Mouse (Mus musculus) thymus, adult 2 months (tissue): ENCODE data around the gene Nt5e. TPM values are rescaled to one million over a fixed set of nuclear protein-coding genes. Genes with fewer than 3 reads are reported as not detected.

Source experiments
- DNase-seq: peaks from one replicate; pipeline ENCODE4 v3.0.0; 2021
- H3K27ac ChIP-seq: fragments of 200-500 bp; 2 replicates; pipeline ENCODE4 v1.5.1; 2012; ENCODE audit warnings: low read length, control low read depth; ENCODE audit not compliant: control insufficient read depth, insufficient read depth
- H3K27me3 ChIP-seq: fragments of 200-500 bp; 2 replicates; pipeline ENCODE4 v1.6.1; 2012; ENCODE audit warnings: mild to moderate bottlenecking, low read length, moderate library complexity, mixed read lengths; ENCODE audit not compliant: control insufficient read depth, insufficient read depth
- H3K36me3 ChIP-seq: fragments of 200-500 bp; 2 replicates; pipeline ENCODE4 v1.6.1; 2012; ENCODE audit warnings: mild to moderate bottlenecking, low read length, moderate library complexity; ENCODE audit not compliant: control insufficient read depth, insufficient read depth
- H3K4me1 ChIP-seq: fragments of 200-500 bp; replicated peaks from 2 replicates; pipeline ENCODE4 v1.6.1; 2012; ENCODE audit warnings: low read length; ENCODE audit not compliant: control insufficient read depth, insufficient read depth
- H3K4me3 ChIP-seq: fragments of 200-500 bp; 2 replicates; pipeline ENCODE4 v1.5.1; 2012; ENCODE audit warnings: mild to moderate bottlenecking, low read length, control low read depth, moderate library complexity; ENCODE audit not compliant: control insufficient read depth, insufficient read depth
- CTCF ChIP-seq: fragments of 200-500 bp; IDR thresholded peaks from 2 replicates; pipeline ENCODE4 v1.5.1; 2012; ENCODE audit warnings: mild to moderate bottlenecking, control low read depth, low read length, moderate library complexity, borderline replicate concordance; ENCODE audit not compliant: control insufficient read depth, poor library complexity, insufficient read depth; ENCODE audit errors: extremely low read depth
- POLR2A ChIP-seq: fragments of 200-500 bp; IDR thresholded peaks from 2 replicates; pipeline ENCODE4 v1.6.1; 2012; ENCODE audit warnings: mild to moderate bottlenecking, low read length, control low read depth, moderate library complexity; ENCODE audit not compliant: control insufficient read depth, poor library complexity, insufficient read depth; ENCODE audit errors: extremely low read depth
- WGBS: fragments of 180-500 bp; shearing (Covaris S2); methylation state at CpG from one replicate; pipeline ENCODE4 v1.1.7; 2018; 5-methylcytosine and 5-hydroxymethylcytosine counted together
- polyA plus RNA-seq: library from polyadenylated mRNA; depleted of rRNA; stranded (reverse); fragments of >200 nt; gene quantifications from 2 replicates; pipeline ENCODE4 v1.2.3, GENCODE M21; 2012; rRNA removed

The Nt5e gene
- polyA plus RNA-seq, 1 experiment, result 1.9 TPM

DNA sequence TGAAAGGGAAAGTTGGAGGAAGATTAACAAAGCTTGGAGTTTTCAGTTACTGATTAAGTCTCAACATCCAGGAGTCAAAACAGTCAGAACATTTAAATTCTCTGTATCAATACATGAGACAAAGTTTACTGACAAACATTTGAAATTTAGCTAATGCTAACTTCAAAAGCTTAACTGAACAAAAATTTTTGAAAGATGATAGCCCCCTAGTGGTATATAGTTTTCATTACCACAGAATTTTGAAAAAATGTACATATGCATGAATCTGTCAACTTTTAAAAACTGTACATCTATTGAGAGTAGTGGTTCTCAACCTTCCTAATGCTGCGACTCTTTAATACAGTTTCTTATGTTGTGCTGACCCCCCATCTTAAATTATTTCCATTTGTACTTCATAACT, 71.5 kb downstream of the Nt5e start:
- H3K27me3 ChIP-seq, result no peaks in the 10 kb centered on the region
- no peak overlapping the region for H3K27ac ChIP-seq
- H3K4me3 ChIP-seq, result no peak overlapping the region
- no peaks in the 10 kb centered on the region for H3K36me3 ChIP-seq
- H3K4me1 ChIP-seq, result no peaks in the 10 kb centered on the region
- no peak for TF ChIP-seq CTCF
- 66% methylated on average over 1 of the region's 1 CpGs for WGBS
- DNase-seq, result no peak

DNA sequence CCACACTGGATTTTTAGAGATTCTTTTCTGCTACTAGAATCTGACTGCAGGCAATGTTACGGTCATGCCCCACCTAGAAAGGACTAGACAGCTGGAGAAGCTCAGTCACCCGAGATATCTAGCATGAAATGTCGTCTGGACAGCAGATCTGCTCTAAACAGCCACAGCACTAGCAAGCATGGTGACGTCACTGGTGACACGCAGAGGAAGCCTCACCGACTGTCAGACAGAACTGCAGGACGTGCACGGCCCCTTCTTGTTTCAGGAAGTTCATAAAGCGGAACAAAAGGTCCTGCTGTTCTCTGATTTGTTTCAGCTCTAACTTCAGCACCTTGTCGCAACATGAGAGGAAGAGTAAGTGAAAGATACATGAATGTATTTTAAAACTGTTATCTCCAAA, 77.1 kb downstream of the Nt5e start:
- Histone ChIP-seq H3K36me3 (no peaks in the 10 kb centered on the region), H3K27ac (no peak overlapping the region), H3K4me1 (no peaks in the 10 kb centered on the region), H3K27me3 (no peaks in the 10 kb centered on the region), H3K4me3 (no peak overlapping the region)
- DNase-seq, result peak; percentile 32
- TF ChIP-seq CTCF (no peak), POLR2A (no peak)
- WGBS, result 38% methylated on average over 10 of the region's 10 CpGs

DNA sequence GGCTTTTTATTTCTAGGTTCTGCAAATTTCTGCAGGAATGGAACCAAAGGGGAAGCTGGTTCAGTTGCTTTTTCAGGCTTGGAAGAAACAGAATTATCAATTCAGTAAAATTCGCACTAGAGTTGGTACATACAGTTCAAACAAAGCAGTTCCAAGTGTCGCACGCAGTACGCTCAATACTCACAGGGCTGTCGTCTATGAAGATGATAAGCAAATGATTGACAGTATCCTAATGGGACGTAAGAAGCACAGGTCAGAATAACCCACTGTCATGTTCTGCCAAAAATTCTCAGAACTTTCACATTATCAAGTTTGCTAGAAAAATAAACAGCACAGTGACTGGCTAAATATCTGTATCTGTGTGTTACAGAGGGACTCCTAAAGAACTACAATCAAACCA, 77.5 kb downstream of the Nt5e start:
- DNase-seq, result no peak
- no peaks in the 10 kb centered on the region for H3K4me1 ChIP-seq
- H3K27ac ChIP-seq, result no peak overlapping the region
- no peak for TF ChIP-seq CTCF
- TF ChIP-seq POLR2A, result no peak
- WGBS, result 88% methylated on average over 6 of the region's 6 CpGs
- H3K36me3 ChIP-seq, result no peaks in the 10 kb centered on the region
- H3K27me3 ChIP-seq, result no peaks in the 10 kb centered on the region
- H3K4me3 ChIP-seq, result no peak overlapping the region

DNA sequence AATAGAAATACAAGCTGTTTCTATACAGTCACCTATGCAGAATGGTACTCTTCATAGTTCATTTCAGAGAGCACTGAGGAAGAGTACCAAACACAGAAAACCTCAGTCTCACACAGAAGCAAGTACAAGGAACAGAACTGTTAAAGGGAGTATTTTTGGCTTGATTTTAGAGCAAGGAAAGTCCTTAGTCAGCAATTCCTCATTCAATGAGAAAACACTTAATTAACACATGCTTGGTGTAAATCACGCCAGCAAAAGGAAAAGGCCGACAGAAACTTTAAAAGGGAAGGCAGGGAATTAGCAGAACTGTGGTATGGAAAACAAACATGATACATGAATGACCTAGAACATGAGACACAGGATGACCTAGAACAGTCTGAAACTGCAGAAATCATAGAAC, 83.0 kb downstream of the Nt5e start:
- no peak for TF ChIP-seq POLR2A
- TF ChIP-seq CTCF, result no peak
- 94% methylated on average over 2 of the region's 2 CpGs for WGBS
- no peaks in the 10 kb centered on the region for H3K4me1 ChIP-seq
- H3K4me3 ChIP-seq, result no peak overlapping the region
- H3K27me3 ChIP-seq, result no peaks in the 10 kb centered on the region
- H3K27ac ChIP-seq, result no peak overlapping the region
- H3K36me3 ChIP-seq, result no peaks in the 10 kb centered on the region
- DNase-seq, result no peak

DNA sequence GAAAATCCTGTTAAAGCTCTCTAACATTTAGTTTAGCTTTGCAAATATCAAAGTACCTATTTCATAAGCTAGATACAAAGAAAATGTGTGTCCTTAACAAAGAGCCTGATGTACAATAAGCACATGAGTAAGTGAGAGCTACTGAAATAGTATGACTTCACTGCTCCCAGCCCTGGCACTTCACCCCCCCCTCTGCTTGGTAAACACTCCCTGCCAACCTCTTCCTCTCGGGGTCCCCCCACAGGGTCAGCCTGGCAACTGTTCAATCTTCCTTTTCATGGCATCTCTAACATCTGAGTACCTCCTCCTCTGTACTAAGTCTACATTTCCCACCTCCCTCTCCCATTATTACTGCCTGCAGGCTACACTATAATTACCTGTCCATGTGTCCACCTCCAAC, 89.8 kb downstream of the Nt5e start:
- Histone ChIP-seq H3K4me3 (no peak overlapping the region), H3K4me1 (no peaks in the 10 kb centered on the region), H3K36me3 (no peaks in the 10 kb centered on the region; the same call in 1 of the 2 replicates), H3K27ac (no peak overlapping the region), H3K27me3 (no peaks in the 10 kb centered on the region)
- TF ChIP-seq POLR2A (no peak), CTCF (no peak)
- no peak for DNase-seq
- 75% methylated on average over 1 of the region's 1 CpGs for WGBS

Other genes starting within 250 kb of the Nt5e start
- gene Snx14, start 111.8 kb downstream of the Nt5e start, polyA plus RNA-seq, result 10.3 and 10.6 TPM in 2 replicates
- 1.1 and 1.3 TPM in 2 replicates for gene Gm20537, start 129.4 kb downstream of the Nt5e start, polyA plus RNA-seq
- gene Syncrip, start 155.4 kb downstream of the Nt5e start, polyA plus RNA-seq, result 12.4 and 15.9 TPM in 2 replicates
- 6.3 and 8.6 TPM in 2 replicates for gene Zfp949, start 220.8 kb downstream of the Nt5e start, polyA plus RNA-seq